Mouse (Mus musculus) testis, adult 2 months (tissue): ENCODE measurements around the gene Crot. TPM values are rescaled to one million over a fixed set of nuclear protein-coding genes. Genes with fewer than 3 reads are reported as not detected.
"Not testable (repeated sequence)": the region's sequence is repeated elsewhere in the genome, so short reads cannot be mapped to it uniquely, and the experiment has no call there.

Source experiments
- H3K27ac ChIP-seq: fragments of 200-500 bp; 2 replicates; pipeline ENCODE4 v1.5.1; 2012; ENCODE audit warnings: low read depth, low read length; ENCODE audit not compliant: control insufficient read depth, insufficient read depth
- H3K27me3 ChIP-seq: fragments of 200-500 bp; 2 replicates; pipeline ENCODE4 v1.6.1; 2012; ENCODE audit warnings: mild to moderate bottlenecking, low read length, moderate library complexity; ENCODE audit not compliant: control insufficient read depth, insufficient read depth
- H3K36me3 ChIP-seq: fragments of 200-500 bp; 2 replicates; pipeline ENCODE4 v1.6.1; 2012; ENCODE audit warnings: mild to moderate bottlenecking, low read length; ENCODE audit not compliant: control insufficient read depth, insufficient read depth
- H3K4me1 ChIP-seq: fragments of 200-500 bp; 2 replicates; pipeline ENCODE4 v1.6.1; 2012; ENCODE audit warnings: low read length; ENCODE audit not compliant: control insufficient read depth, insufficient read depth
- H3K4me3 ChIP-seq: fragments of 200-500 bp; 2 replicates; pipeline ENCODE4 v1.5.1; 2012; ENCODE audit warnings: low read depth, mild to moderate bottlenecking, low read length, moderate library complexity, mixed read lengths; ENCODE audit not compliant: control insufficient read depth
- CTCF ChIP-seq: fragments of 200-500 bp; IDR thresholded peaks from 2 replicates; pipeline ENCODE4 v1.5.1; 2012; ENCODE audit warnings: low read depth, mild to moderate bottlenecking, inconsistent platforms, low read length, moderate library complexity; ENCODE audit not compliant: control insufficient read depth, insufficient read depth, insufficient replicate concordance
- POLR2A ChIP-seq: fragments of 200-500 bp; IDR thresholded peaks from 2 replicates; pipeline ENCODE4 v1.6.1; 2012; ENCODE audit warnings: low read depth, mild to moderate bottlenecking, inconsistent platforms, low read length, moderate library complexity; ENCODE audit not compliant: control insufficient read depth
- polyA plus RNA-seq: library from polyadenylated mRNA; depleted of rRNA; stranded (reverse); fragments of >200 nt; gene quantifications from 2 replicates; pipeline ENCODE4 v1.2.3, GENCODE M21; 2012; rRNA removed

The Crot gene
- polyA plus RNA-seq, 1 experiment: 3.8 TPM

DNA sequence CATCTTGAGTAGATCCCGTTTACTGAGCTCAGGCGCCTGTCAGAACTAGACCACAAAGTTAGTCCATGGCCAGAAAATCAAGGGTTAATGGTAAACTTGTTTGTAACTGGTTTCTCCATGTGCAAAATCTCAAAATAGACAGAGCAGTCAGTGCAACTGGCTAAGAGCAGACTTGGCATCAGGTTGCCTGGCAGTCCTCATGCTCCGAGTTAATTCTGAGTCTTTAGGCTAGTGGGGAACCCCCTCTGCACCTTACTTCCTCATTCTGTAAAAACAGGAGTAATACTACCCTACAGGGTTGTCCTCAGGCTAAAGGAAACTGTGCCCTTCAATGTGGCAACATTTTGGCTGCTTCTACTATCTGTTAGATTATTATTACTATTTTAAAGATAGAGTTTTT is 53.3 kb downstream of the Crot start:
- no peaks in the 10 kb centered on the region for H3K36me3 ChIP-seq
- no peaks in the 10 kb centered on the region for H3K4me1 ChIP-seq
- no peak overlapping the region for H3K4me3 ChIP-seq
- no peaks in the 10 kb centered on the region for H3K27me3 ChIP-seq
- TF ChIP-seq CTCF: no peak
- no peak overlapping the region for H3K27ac ChIP-seq

DNA sequence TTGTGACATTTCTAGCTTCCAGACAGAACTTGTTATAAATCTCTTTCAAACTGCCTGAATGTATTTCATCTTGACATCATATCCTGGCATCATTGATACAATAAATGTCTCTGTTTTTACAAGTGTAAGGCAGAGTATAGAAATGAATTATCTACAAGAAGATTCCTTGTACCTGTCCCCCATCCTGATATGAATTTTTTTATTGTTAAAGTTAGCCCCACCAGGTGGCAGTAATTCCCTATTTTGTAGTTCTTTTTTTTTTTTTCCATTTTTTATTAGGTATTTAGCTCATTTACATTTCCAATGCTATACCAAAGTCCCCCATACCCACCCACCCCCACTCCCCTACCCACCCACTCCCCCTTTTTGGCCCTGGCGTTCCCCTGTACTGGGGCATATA is 55.9 kb downstream of the Crot start:
- not testable (repeated sequence) for H3K4me3 ChIP-seq, H3K27ac ChIP-seq, H3K36me3 ChIP-seq, H3K4me1 ChIP-seq, H3K27me3 ChIP-seq

DNA sequence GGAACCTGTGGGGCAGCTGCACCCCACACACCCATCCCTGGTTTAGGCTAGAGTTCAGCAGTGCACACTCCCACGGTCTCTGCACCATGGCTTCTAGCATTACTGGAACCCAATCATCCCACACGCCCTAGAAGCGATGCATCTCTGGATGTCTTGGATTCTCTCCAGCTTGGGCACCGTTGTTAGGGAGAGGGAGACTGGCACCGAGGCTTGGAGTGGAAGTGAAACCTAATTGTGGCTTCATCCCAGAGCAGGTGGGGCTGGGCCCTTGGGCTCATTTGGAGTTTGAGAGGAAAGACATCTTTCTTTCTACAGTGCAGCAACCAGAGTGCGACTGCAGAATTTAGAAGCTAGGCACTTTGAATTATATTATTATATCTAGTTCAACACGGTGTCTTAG is 59.2 kb downstream of the Crot start:
- no peaks in the 10 kb centered on the region for H3K27me3 ChIP-seq
- H3K4me1 ChIP-seq: no peaks in the 10 kb centered on the region
- H3K36me3 ChIP-seq: no peaks in the 10 kb centered on the region
- H3K27ac ChIP-seq: no peak overlapping the region
- TF ChIP-seq POLR2A (no peak), CTCF (no peak)
- H3K4me3 ChIP-seq: peak overlapping the region; percentile 1; the same call in 1 of the 2 replicates

DNA sequence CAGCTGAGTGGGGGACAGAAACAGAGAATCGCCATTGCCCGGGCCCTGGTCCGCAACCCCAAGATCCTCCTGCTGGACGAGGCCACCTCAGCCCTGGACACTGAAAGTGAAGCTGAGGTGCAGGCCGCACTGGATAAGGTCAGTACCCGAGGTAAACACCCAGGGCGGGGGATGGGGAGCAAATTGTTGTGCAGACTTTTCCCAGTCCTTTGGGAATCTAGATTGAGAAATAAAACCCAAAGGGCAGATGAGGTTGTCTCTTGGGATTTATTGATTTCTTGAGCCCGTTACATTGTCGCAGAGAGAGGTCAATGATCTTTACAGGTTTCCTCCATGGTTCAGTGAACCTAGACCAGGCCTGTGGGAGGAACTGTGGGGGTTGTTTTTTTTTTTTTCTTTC is 68.7 kb downstream of the Crot start:
- no peaks in the 10 kb centered on the region for H3K4me1 ChIP-seq
- no peak overlapping the region for H3K4me3 ChIP-seq
- H3K27me3 ChIP-seq: no peaks in the 10 kb centered on the region
- no peak overlapping the region for H3K27ac ChIP-seq
- no peaks in the 10 kb centered on the region for H3K36me3 ChIP-seq
- TF ChIP-seq CTCF: no peak
- no peak for TF ChIP-seq POLR2A

DNA sequence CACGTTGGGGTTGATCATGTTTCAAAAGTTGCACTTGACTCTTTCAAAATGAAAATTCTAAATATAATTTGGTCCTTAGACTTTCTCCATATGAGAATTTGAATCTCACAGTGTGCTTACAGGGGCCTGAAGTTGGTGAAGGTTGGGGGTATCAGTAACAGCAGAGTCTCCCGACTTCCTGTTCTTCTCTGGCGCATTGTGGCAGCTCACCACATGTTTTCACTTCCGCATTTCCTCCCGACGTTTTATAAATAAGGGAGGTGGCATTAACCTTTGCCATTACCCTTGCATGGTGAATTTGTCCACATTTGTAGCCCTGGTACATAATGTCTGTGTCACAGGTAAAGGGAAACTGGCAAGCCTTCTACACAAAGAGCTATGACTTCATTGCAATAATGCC is 80.1 kb downstream of the Crot start:
- TF ChIP-seq POLR2A (no peak), CTCF (no peak)
- Histone ChIP-seq H3K27ac (no peak overlapping the region), H3K4me1 (peaks cover 2% of the 10 kb centered on the region; the same call in 1 of the 2 replicates), H3K4me3 (no peak overlapping the region), H3K36me3 (no peaks in the 10 kb centered on the region), H3K27me3 (no peaks in the 10 kb centered on the region)

DNA sequence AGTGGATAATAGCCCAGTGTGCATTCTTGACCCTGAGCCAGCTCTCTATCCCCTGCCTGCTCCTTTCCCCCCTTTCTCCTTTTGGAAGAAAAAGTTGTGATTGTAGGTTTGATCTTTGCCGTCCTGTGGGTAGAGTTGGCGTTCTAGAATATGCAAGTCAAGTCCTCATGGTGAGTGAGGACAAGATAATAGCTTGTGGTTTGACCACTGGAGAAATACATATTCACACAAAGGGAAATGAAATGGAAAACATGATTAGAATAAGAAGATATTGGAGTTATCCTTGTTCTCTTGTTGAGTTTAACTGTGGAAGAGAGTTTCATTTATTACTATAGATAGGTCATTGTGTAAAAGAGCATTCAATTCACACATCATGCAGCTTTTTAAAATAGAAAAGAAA is 80.7 kb downstream of the Crot start:
- H3K36me3 ChIP-seq: no peaks in the 10 kb centered on the region
- no peaks in the 10 kb centered on the region for H3K27me3 ChIP-seq
- H3K4me1 ChIP-seq: peaks cover 2% of the 10 kb centered on the region; the same call in 1 of the 2 replicates
- H3K4me3 ChIP-seq: no peak overlapping the region
- TF ChIP-seq POLR2A: no peak
- TF ChIP-seq CTCF: no peak
- H3K27ac ChIP-seq: no peak overlapping the region

Other genes starting within 250 kb of the Crot start
- gene Abcb1b, start 199.2 kb downstream of the Crot start, polyA plus RNA-seq: 0.23 and 0.59 TPM in 2 replicates
- 0.51 and 0.89 TPM in 2 replicates for gene Abcb4, start 103.6 kb downstream of the Crot start, polyA plus RNA-seq
- 38.0 and 63.9 TPM in 2 replicates for gene Tmem243, start 103.3 kb upstream of the Crot start, polyA plus RNA-seq
- gene Dmtf1, start 164.5 kb upstream of the Crot start, polyA plus RNA-seq: 12.8 and 16.8 TPM in 2 replicates